Mouse (Mus musculus): ENCODE results near the gene Sin3a. TPM values are rescaled to one million over a fixed set of nuclear protein-coding genes. Genes with fewer than 3 reads are reported as not detected.

Sin3a gene
- polyA plus RNA-seq (2016; fragmentation: Nextera tagmentation; extraction: Ambion mirVana): 36.2 and 38.1 TPM in 2 replicates

DNA sequence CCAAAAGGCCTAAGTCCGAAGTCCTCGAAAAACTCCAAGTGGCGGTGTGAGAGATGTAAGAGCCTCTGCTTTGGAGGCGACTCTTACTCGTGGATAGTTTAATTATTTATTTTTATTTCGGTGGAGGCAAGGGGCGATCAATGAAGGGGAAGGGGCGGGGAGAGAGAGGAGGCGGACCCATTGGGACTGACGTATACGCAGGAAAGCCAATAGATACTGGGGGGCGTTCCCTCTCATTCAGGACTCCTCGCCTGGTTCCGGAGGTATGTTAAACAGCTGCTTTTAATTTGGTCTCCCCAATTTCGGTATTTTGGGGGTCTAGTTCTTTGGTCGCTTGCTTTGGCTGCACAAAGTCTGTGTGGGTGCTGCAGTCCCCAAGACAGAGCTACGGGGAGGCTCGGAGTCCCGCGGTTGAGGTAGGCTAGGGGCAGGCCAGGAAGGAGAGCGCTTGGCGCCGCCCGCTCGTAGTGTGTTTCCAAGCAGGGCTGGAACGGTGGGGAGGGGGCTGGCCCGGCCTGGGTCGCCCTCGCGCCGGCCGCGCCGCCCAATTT, at the start of gene Sin3a:
Gene Sin3a (plus strand): TSS at position 240 of the 551 bp plus-strand sequence.
- H3K4me1 ChIP-seq: peaks cover 21% of the 10 kb centered on the region
- under 1% methylated on average over 34 of the region's 34 CpGs for WGBS

DNA sequence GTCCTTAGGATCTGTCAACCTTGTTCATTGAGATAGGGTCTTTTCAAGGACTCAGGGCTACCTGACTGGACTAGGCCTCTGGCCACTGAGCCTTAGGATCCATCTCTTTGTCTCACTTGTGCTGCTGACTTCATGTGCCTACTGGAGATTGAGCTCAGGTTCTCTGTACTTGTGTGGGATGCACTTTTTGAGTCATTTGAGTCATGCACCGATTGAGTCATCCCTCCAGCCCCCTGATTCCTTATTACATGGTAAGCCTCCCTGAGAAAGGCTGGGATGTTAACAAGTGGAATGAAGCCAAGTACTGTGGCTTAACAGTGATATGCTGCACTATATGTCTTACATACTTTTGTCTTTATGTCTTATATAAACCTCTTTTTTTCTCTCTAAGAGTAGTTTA, 40.1 kb upstream of the Sin3a start:
- Histone ChIP-seq H3K27ac (no peak overlapping the region), H3K36me3 (peaks cover 71% of the 10 kb centered on the region), H3K27me3 (ENCODE audit: insufficient read depth, poor library complexity, severe bottlenecking) (no peaks in the 10 kb centered on the region), H3K9me3 (no peaks in the 10 kb centered on the region), H3K4me3 (no peak overlapping the region), H3K4me1 (no peaks in the 10 kb centered on the region)
- 90% methylated on average over 1 of the region's 1 CpGs for WGBS
- no peak for DNase-seq (ENCODE audit: low spot score)

More for the DNA sequence above, at the start of gene Sin3a:
- peak within 1 kb of the TSS; percentile 96 for H3K27ac ChIP-seq
- no peaks in the 10 kb centered on the region for H3K27me3 ChIP-seq (ENCODE audit: insufficient read depth, poor library complexity, severe bottlenecking)
- no peaks in the 10 kb centered on the region for H3K36me3 ChIP-seq
- peak; percentile 91 for DNase-seq (ENCODE audit: low spot score)
- peak within 1 kb of the TSS; percentile 94 for H3K4me3 ChIP-seq
- no peaks in the 10 kb centered on the region for H3K9me3 ChIP-seq

DNA sequence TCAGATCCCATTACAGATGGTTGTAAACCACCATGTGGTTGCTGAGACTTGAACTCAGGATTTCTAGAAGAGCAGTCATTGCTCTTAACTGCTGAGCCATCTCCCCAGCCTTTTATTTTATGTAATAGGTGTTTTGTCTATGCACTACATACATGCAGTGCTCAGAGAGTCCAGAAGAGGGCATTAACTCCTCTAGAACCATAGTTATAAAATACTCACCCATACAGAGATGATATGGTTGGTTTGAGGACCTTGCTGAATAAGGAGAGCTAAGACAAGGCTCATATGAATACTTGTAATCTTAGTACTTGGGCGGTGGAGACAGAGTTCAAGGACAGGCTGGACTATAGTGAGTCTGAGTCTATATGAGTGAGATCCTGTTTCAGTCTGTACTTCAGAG, 15.6 kb upstream of the Sin3a start:
- WGBS: 85% methylated on average over 1 of the region's 1 CpGs
- Histone ChIP-seq H3K9me3 (no peaks in the 10 kb centered on the region), H3K27me3 (ENCODE audit: insufficient read depth, poor library complexity, severe bottlenecking) (no peaks in the 10 kb centered on the region), H3K36me3 (peaks cover 43% of the 10 kb centered on the region), H3K27ac (no peak overlapping the region), H3K4me3 (no peak overlapping the region), H3K4me1 (no peaks in the 10 kb centered on the region)
- DNase-seq (ENCODE audit: low spot score): no peak

DNA sequence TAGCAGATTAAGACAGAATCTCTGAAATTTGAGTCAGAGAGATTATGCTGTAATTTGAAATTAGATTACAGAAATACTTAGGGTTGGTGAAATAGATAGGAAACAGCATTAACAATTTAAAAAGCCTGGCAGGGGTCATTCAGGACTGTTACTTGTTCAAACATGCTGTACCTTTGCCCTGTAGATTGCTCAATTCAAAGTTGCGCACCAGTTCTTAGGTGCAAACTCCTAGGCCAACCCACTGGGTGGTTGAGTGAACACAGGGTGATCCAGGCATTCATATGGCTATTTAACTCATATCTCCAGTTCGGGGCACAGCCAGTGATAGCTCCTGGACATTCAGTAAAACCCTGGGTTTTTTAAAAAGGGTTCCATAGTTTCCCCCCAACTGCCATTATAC, 7.7 kb upstream of the Sin3a start:
- H3K4me1 ChIP-seq: no peaks in the 10 kb centered on the region
- H3K27me3 ChIP-seq (ENCODE audit: insufficient read depth, poor library complexity, severe bottlenecking): no peaks in the 10 kb centered on the region
- DNase-seq (ENCODE audit: low spot score): no peak
- no peak overlapping the region for H3K4me3 ChIP-seq
- H3K36me3 ChIP-seq: peaks cover 33% of the 10 kb centered on the region
- H3K9me3 ChIP-seq: no peaks in the 10 kb centered on the region
- 93% methylated on average over 2 of the region's 2 CpGs for WGBS
- no peak overlapping the region for H3K27ac ChIP-seq

DNA sequence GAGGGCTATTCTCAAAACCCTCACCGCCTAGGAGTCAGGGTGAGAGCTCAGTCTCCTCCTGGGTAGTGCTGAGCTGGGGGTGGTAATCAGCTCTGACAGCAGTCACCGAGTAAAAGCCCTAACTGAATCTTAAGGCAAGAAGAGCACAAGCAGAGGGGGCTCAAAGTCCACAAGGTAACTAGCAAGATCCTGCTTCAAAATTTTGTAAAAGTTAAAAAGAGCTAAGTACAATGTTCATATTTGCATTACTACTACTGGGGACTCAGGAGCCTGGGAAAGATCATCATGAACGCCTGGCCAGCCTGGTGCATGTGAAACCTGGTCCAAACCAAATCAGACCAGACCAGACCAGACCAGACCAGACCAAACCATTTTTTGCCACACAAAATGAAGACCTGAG, 3.6 kb upstream of the Sin3a start:
- H3K27me3 ChIP-seq (ENCODE audit: insufficient read depth, poor library complexity, severe bottlenecking): no peaks in the 10 kb centered on the region
- no peak overlapping the region for H3K27ac ChIP-seq
- 58% methylated on average over 3 of the region's 3 CpGs for WGBS
- DNase-seq (ENCODE audit: low spot score): no peak
- H3K4me1 ChIP-seq: peaks cover 13% of the 10 kb centered on the region
- no peaks in the 10 kb centered on the region for H3K9me3 ChIP-seq
- H3K4me3 ChIP-seq: no peak overlapping the region
- peaks cover 3% of the 10 kb centered on the region; the same call in 1 of the 2 replicates for H3K36me3 ChIP-seq

- Histone ChIP-seq H3K36me3 (no peaks in the 10 kb centered on the region; the same call in 1 of the 2 replicates), H3K4me1 (peaks cover 18% of the 10 kb centered on the region), H3K4me3 (no peak overlapping the region), H3K9me3 (no peaks in the 10 kb centered on the region), H3K27me3 (ENCODE audit: insufficient read depth, poor library complexity, severe bottlenecking) (no peaks in the 10 kb centered on the region), H3K27ac (no peak overlapping the region)
- 36% methylated on average over 1 of the region's 1 CpGs for WGBS
- no peak for DNase-seq (ENCODE audit: low spot score)
Measured at GRCm38 (mm10) chr9:57070262-57070661, 1.6 kb upstream of the Sin3a start.

- peak overlapping the region; percentile 94 for H3K4me3 ChIP-seq
- WGBS: 22% methylated on average over 5 of the region's 5 CpGs
- no peaks in the 10 kb centered on the region for H3K36me3 ChIP-seq
- H3K9me3 ChIP-seq: no peaks in the 10 kb centered on the region
- no peak for DNase-seq (ENCODE audit: low spot score)
- H3K4me1 ChIP-seq: peaks cover 21% of the 10 kb centered on the region
- no peaks in the 10 kb centered on the region for H3K27me3 ChIP-seq (ENCODE audit: insufficient read depth, poor library complexity, severe bottlenecking)
- peak overlapping the region; percentile 96; the same call in 1 of the 2 replicates for H3K27ac ChIP-seq
Measured at GRCm38 (mm10) chr9:57070800-57071545, 867 bp upstream of the Sin3a start.

DNA sequence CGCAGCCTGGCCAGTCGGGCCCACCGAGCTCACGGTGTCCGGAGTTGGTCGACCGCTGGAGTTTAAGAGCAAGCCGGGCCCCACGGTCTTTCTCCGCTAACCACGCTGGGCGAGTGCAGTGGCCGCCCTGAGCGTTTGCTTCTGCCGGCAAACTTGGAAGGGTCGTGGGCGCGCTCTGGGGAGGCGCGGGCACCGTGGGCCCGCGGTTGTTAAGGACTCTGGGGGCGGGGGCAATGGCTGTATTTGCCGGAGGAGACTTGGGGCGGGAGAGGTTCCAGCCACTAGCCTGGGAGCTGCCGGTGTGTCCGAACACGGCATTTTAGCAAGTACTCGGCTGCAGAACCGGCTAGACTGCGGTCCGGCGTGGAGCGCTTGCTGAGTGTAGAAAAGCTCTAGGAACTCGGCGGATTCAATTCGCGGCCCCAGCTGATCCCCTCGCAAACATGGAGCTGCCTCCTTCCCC, 717 bp downstream of the Sin3a start:
- Histone ChIP-seq H3K4me1 (peaks cover 28% of the 10 kb centered on the region), H3K27ac (peak overlapping the region; percentile 96), H3K4me3 (peak overlapping the region; percentile 94), H3K36me3 (no peaks in the 10 kb centered on the region), H3K9me3 (no peaks in the 10 kb centered on the region), H3K27me3 (ENCODE audit: insufficient read depth, poor library complexity, severe bottlenecking) (no peaks in the 10 kb centered on the region)
- no peak for DNase-seq (ENCODE audit: low spot score)
- under 1% methylated on average over 40 of the region's 40 CpGs for WGBS

DNA sequence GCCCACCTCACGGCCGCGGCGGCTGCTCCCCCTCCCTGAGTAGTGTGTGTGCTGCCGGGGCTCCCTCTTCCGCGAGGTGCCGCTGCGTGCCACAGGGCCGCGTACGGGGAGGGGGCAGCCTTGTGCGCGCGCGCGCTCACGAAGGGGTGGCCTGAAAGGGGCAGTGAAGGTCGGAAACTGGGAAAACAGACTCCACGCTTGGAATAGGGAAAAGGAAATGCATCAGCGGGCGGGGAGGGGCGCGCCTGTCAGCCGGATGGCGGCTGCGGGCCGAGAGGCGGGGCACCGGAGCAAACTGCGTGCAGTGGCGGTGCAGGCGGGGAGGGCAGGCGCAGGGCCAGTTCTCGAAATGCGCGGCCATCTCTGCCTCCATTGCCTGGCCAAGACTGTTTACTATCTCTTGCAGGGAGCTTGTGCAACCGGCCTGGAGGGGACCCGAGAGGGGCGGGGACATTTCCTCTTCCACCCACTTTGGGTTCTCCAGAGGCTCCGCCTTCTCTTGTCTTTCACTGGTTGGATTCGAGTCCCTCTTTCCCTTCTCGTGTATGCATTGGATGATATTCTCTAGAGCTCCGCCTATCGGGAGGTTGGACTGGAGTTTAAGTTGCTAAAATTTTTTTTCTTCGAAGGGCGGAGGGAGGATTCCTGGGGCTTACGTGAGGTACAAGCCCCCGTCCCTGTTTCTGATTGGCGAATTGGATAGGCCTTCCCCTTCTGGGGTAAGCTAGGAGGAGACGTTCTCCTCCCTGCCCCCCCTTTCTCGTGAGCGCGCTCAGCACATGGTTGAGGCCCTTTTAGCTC, 1.3 kb downstream of the Sin3a start:
- under 1% methylated on average over 53 of the region's 54 CpGs for WGBS
- H3K36me3 ChIP-seq: no peaks in the 10 kb centered on the region
- peak overlapping the region; percentile 94 for H3K4me3 ChIP-seq
- H3K27ac ChIP-seq: peak overlapping the region; percentile 96
- no peaks in the 10 kb centered on the region for H3K9me3 ChIP-seq
- DNase-seq (ENCODE audit: low spot score): peak; percentile 99
- H3K27me3 ChIP-seq (ENCODE audit: insufficient read depth, poor library complexity, severe bottlenecking): no peaks in the 10 kb centered on the region
- H3K4me1 ChIP-seq: peaks cover 34% of the 10 kb centered on the region

DNA sequence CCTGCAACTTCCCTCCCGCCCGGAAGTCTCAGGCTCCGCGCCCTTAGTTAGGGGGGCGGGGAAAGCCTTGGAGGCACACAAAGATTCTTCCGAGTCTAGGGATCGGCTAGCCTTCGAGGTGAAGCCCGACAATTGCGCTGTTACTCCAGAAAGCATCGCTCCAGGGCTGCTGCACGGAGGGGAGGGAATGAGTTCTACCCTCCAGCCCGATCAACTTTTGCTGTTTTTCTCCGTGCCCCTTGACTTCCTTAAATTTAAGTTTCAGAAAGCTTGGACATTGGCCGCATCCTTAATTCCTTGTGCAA, 1.9 kb downstream of the Sin3a start:
- H3K36me3 ChIP-seq: no peaks in the 10 kb centered on the region
- no peaks in the 10 kb centered on the region for H3K9me3 ChIP-seq
- no peak for DNase-seq (ENCODE audit: low spot score)
- peak overlapping the region; percentile 96 for H3K27ac ChIP-seq
- peaks cover 36% of the 10 kb centered on the region for H3K4me1 ChIP-seq
- WGBS: under 1% methylated on average over 15 of the region's 15 CpGs
- H3K4me3 ChIP-seq: peak overlapping the region; percentile 94
- H3K27me3 ChIP-seq (ENCODE audit: insufficient read depth, poor library complexity, severe bottlenecking): no peaks in the 10 kb centered on the region

DNA sequence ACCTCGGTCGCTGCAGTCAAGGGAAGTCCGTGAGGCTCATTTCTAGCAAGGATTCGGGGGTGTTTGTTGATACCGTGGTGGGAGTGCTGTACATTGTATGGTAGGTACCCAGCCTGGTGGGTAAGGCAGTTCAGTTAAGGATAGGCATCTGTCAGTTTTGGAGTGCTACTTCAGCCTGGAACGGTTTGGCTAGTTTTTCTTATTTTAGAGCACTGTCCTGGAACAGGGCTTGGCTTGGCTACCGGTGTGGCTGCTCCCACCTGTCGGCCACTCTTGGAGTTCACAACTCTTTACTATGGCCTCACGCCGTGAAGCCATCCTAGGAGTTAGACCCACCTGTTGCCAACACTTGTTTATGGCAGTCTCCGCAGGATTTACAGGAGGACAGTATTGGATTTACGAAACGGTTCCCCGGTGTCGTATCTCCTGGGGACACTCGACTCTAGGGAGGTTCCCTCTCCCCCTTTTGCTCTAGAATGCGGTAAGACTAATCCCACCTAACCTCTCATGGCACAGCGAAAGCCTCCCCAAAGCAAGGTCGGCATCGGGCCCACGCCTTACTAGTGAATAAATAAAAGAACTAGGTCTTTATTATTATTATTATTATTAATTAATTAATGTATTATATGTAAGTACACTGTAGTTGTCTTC, 2.5 kb downstream of the Sin3a start:
- 6% methylated on average over 21 of the region's 21 CpGs for WGBS
- H3K27ac ChIP-seq: peak overlapping the region; percentile 96
- no peaks in the 10 kb centered on the region for H3K36me3 ChIP-seq
- peaks cover 36% of the 10 kb centered on the region for H3K4me1 ChIP-seq
- no peaks in the 10 kb centered on the region for H3K9me3 ChIP-seq
- peak overlapping the region; percentile 94 for H3K4me3 ChIP-seq
- peak; percentile 77 for DNase-seq (ENCODE audit: low spot score)
- no peaks in the 10 kb centered on the region for H3K27me3 ChIP-seq (ENCODE audit: insufficient read depth, poor library complexity, severe bottlenecking)

GRCm38 (mm10) chr9:57074822-57075603, 3.2 kb downstream of the Sin3a start:
- peak; percentile 91 for DNase-seq (ENCODE audit: low spot score)
- Histone ChIP-seq H3K27me3 (ENCODE audit: insufficient read depth, poor library complexity, severe bottlenecking) (no peaks in the 10 kb centered on the region), H3K27ac (peak overlapping the region; percentile 96), H3K4me3 (peak overlapping the region; percentile 94), H3K4me1 (peaks cover 36% of the 10 kb centered on the region), H3K9me3 (no peaks in the 10 kb centered on the region), H3K36me3 (no peaks in the 10 kb centered on the region)
- WGBS: 11% methylated on average over 17 of the region's 17 CpGs
